Mouse (Mus musculus) midbrain, embryonic 13.5 days (tissue): ENCODE measurements around the gene Tmem132c. TPM values are rescaled to one million over a fixed set of nuclear protein-coding genes. Genes with fewer than 3 reads are reported as not detected.

Experiments used
- ATAC-seq: fragments of 200-750 bp; cut with Nextera tagmentation; 2 replicates; pipeline ENCODE4 v1.8.0; 2017; ENCODE audit warnings: mild to moderate bottlenecking, moderate TSS enrichment, moderate library complexity
- H3K27ac ChIP-seq: fragments of 300-500 bp; sonication (generic); 2 replicates; pipeline ENCODE4 v1.5.1; 2015; ENCODE audit warnings: inconsistent platforms, mild to moderate bottlenecking, moderate library complexity
- H3K27me3 ChIP-seq: fragments of 300-500 bp; sonication (generic); 2 replicates; pipeline ENCODE4 v1.6.1; 2015; ENCODE audit warnings: mild to moderate bottlenecking, inconsistent platforms
- H3K36me3 ChIP-seq: fragments of 300-500 bp; sonication (generic); 2 replicates; pipeline ENCODE4 v1.6.1; 2015; ENCODE audit warnings: mild to moderate bottlenecking, inconsistent platforms
- H3K4me1 ChIP-seq: fragments of 300-500 bp; sonication (generic); replicated peaks from 2 replicates; pipeline ENCODE4 v1.6.1; 2015; ENCODE audit warnings: inconsistent platforms
- H3K4me2 ChIP-seq: fragments of 300-500 bp; sonication (generic); replicated peaks from 2 replicates; pipeline ENCODE4 v1.6.1; 2015; ENCODE audit warnings: moderate library complexity, mild to moderate bottlenecking, inconsistent platforms
- H3K4me3 ChIP-seq: fragments of 300-500 bp; sonication (generic); replicated peaks from 2 replicates; pipeline ENCODE4 v1.5.1; 2015; ENCODE audit warnings: mild to moderate bottlenecking, inconsistent platforms
- H3K9ac ChIP-seq: fragments of 300-500 bp; sonication (generic); replicated peaks from 2 replicates; pipeline ENCODE4 v1.6.1; 2015; ENCODE audit warnings: mild to moderate bottlenecking, inconsistent platforms
- H3K9me3 ChIP-seq: fragments of 300-500 bp; sonication (generic); 2 replicates; pipeline ENCODE4 v1.6.1; 2016; ENCODE audit warnings: mild to moderate bottlenecking, inconsistent platforms
- WGBS: fragments of 180-500 bp; shearing (Covaris S2); methylation state at CpG from one replicate; pipeline ENCODE4 v1.1.7; 2015; 5-methylcytosine and 5-hydroxymethylcytosine counted together
- polyA plus RNA-seq: library from polyadenylated mRNA; unstranded; fragments of >200 nt; fragmentation: Nextera tagmentation; extraction: Ambion mirVana; gene quantifications from 2 replicates; pipeline ENCODE4 v1.2.1, GENCODE M21; 2015

Tmem132c gene
- polyA plus RNA-seq, 1 experiment from 2014 or later, result 11.2 TPM

DNA sequence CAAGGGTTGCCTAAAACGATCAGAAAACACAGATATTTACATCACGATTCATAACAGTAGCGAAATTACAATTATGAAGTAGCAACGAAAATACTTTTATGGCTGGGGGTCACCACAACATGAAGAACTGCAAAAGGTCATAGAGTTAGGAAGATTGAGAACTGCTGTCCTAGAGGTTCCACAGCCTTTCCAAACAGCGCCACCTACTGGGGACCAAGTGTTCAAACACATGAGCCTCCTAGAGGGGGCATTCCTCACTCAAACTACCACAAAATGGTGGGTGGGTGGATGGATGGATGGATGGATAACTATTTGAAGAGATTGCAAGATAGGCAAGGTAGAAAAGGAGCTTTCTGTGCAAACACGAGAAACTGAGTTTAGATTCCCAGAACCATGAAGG, 270.0 kb downstream of the Tmem132c start:
- Histone ChIP-seq H3K36me3 (no peaks in the 10 kb centered on the region), H3K4me2 (no peak overlapping the region), H3K4me1 (no peaks in the 10 kb centered on the region), H3K9ac (no peak overlapping the region), H3K27ac (no peak overlapping the region), H3K4me3 (no peak overlapping the region), H3K9me3 (no peaks in the 10 kb centered on the region), H3K27me3 (no peaks in the 10 kb centered on the region)
- 92% methylated on average over 6 of the region's 6 CpGs for WGBS
- ATAC-seq, result no peak

GRCm38 (mm10) chr5:127515960-127516359, 274.4 kb downstream of the Tmem132c start:
- Histone ChIP-seq H3K27me3 (no peaks in the 10 kb centered on the region), H3K4me3 (no peak overlapping the region), H3K9ac (no peak overlapping the region), H3K9me3 (no peaks in the 10 kb centered on the region), H3K4me1 (peaks cover 6% of the 10 kb centered on the region), H3K36me3 (no peaks in the 10 kb centered on the region), H3K4me2 (no peak overlapping the region), H3K27ac (no peak overlapping the region)
- 91% methylated on average over 9 of the region's 9 CpGs for WGBS
- ATAC-seq, result no peak

DNA sequence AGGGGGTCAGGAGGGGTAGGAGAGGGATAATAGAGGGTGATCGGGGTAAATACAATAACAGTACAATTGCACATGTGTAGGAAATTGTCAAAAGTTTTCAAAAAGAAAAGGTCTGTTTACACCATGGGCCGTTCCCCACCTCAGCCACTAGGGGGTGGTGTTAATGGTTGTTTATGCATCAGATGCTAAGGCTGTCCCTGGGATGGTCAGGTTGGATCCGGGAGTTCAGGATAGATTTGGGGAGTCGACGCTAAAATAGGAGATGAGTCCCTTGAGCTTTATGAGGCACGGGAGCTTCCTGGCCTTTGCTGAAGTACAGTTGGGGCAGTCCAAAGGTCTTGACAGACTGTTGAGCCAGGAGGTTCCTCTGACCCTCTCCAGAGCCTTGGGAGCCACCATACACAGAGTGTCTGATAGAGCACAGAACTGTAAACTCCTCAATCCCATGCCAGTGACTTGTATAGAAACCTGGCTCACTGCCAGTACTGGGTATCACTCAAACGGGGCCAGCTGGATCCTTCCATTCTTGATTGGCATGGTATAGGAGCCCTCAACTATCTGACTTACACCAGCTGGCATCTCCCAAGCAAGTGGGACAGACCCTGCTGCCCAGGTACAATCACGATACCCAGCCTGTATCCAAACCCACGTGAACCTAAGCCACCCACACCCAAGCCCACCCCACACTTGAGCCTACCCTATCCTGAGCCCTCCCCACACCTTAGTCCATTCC, 281.3 kb downstream of the Tmem132c start:
- Histone ChIP-seq H3K36me3 (no peaks in the 10 kb centered on the region), H3K27me3 (no peaks in the 10 kb centered on the region), H3K27ac (no peak overlapping the region), H3K4me1 (peaks cover 15% of the 10 kb centered on the region), H3K9ac (no peak overlapping the region), H3K4me2 (no peak overlapping the region), H3K9me3 (no peaks in the 10 kb centered on the region), H3K4me3 (no peak overlapping the region)
- 72% methylated on average over 9 of the region's 9 CpGs for WGBS
- peak; percentile 55; the same call in 1 of the 2 replicates for ATAC-seq

DNA sequence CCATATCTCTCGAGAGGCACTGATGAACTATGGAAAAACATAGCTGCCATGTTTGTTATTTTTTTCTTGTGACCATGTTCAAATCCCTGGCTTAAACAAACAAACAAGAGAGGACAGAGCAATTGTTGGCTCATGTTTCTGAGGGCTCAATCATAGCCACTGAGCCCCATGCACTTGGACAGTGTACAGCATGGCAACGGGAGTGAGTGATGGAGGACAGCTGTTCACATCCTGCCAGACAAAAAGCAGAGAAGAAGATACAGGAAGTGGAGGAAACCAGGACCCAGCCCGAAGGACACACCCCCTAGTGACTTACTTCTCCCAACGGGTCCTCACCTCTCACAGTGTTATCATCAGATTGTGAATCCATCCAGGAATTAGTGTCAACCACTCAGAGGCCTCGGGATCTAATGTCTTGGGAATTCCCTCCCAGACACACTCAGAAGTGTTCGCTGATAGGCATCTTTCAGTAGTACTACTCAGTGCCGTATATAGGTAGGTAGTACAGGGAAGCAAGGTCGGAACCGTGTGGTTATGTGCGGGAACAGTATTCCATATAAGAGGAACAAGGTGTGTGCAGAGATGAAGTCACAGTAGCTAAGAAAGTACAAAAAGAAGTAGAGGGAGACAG, 285.9 kb downstream of the Tmem132c start:
- H3K4me1 ChIP-seq, result peaks cover 3% of the 10 kb centered on the region; the same call in 1 of the 2 replicates
- ATAC-seq, result no peak
- H3K36me3 ChIP-seq, result no peaks in the 10 kb centered on the region
- H3K27ac ChIP-seq, result no peak overlapping the region
- 89% methylated on average over 10 of the region's 10 CpGs for WGBS
- no peak overlapping the region for H3K4me2 ChIP-seq
- no peak overlapping the region for H3K4me3 ChIP-seq
- no peaks in the 10 kb centered on the region for H3K27me3 ChIP-seq
- H3K9me3 ChIP-seq, result no peaks in the 10 kb centered on the region
- no peak overlapping the region for H3K9ac ChIP-seq

DNA sequence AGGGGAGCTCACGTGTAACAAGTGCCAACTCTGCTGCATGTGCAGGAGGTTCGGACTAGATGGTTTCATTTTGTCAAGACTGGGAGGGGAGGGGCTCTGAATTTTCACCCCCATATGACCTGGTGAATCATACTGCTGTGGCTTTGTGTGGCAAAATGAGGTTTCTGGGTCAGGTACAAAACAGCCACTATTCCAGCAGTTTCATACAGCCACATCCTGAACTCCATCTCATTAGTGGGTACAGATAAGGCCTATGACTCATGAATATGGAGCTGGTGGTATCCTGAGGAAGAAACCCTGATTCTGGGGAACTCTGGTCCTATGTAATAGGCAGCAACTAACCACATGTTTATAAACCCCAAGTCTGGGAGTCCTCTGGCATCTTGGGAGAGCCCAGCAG, 295.9 kb downstream of the Tmem132c start:
- no peak for ATAC-seq
- H3K4me2 ChIP-seq, result no peak overlapping the region
- H3K9ac ChIP-seq, result no peak overlapping the region
- H3K36me3 ChIP-seq, result no peaks in the 10 kb centered on the region
- WGBS, result 89% methylated on average over 2 of the region's 2 CpGs
- no peaks in the 10 kb centered on the region for H3K27me3 ChIP-seq
- no peaks in the 10 kb centered on the region for H3K9me3 ChIP-seq
- no peak overlapping the region for H3K4me3 ChIP-seq
- H3K4me1 ChIP-seq, result no peaks in the 10 kb centered on the region
- H3K27ac ChIP-seq, result no peak overlapping the region

GRCm38 (mm10) chr5:127546585-127546991, 305.0 kb downstream of the Tmem132c start:
- H3K27me3 ChIP-seq, result no peaks in the 10 kb centered on the region
- 90% methylated on average over 5 of the region's 5 CpGs for WGBS
- no peaks in the 10 kb centered on the region for H3K36me3 ChIP-seq
- no peak for ATAC-seq
- no peak overlapping the region for H3K27ac ChIP-seq
- H3K9ac ChIP-seq, result no peak overlapping the region
- no peak overlapping the region for H3K4me3 ChIP-seq
- no peak overlapping the region for H3K4me2 ChIP-seq
- no peaks in the 10 kb centered on the region for H3K9me3 ChIP-seq
- no peaks in the 10 kb centered on the region for H3K4me1 ChIP-seq

- H3K27me3 ChIP-seq, result no peaks in the 10 kb centered on the region
- H3K36me3 ChIP-seq, result no peaks in the 10 kb centered on the region
- no peaks in the 10 kb centered on the region for H3K9me3 ChIP-seq
- whole genome bisulfite sequencing, result 79% methylated on average over 2 of the region's 2 CpGs
- ATAC-seq, result no peak
- no peak overlapping the region for H3K4me3 ChIP-seq
- no peak overlapping the region for H3K27ac ChIP-seq
- H3K4me2 ChIP-seq, result no peak overlapping the region
- no peak overlapping the region for H3K9ac ChIP-seq
- H3K4me1 ChIP-seq, result no peaks in the 10 kb centered on the region
Observed at GRCm38 (mm10) chr5:127548136-127548535, 306.5 kb downstream of the Tmem132c start.

- Histone ChIP-seq H3K9me3 (no peaks in the 10 kb centered on the region), H3K4me3 (no peak overlapping the region), H3K4me1 (no peaks in the 10 kb centered on the region), H3K4me2 (no peak overlapping the region), H3K27me3 (no peaks in the 10 kb centered on the region), H3K36me3 (no peaks in the 10 kb centered on the region; the same call in 1 of the 2 replicates), H3K9ac (no peak overlapping the region), H3K27ac (no peak overlapping the region)
- 89% methylated on average over 3 of the region's 3 CpGs for WGBS
- no peak for ATAC-seq
Observed at GRCm38 (mm10) chr5:127561086-127561485, 319.5 kb downstream of the Tmem132c start.

GRCm38 (mm10) chr5:127567165-127567741, 325.6 kb downstream of the Tmem132c start:
- 14% methylated on average over 6 of the region's 6 CpGs for WGBS
- no peak overlapping the region for H3K9ac ChIP-seq
- H3K4me3 ChIP-seq, result no peak overlapping the region
- H3K27me3 ChIP-seq, result no peaks in the 10 kb centered on the region
- H3K36me3 ChIP-seq, result no peaks in the 10 kb centered on the region
- peaks cover 17% of the 10 kb centered on the region for H3K4me1 ChIP-seq
- no peak for ATAC-seq
- H3K4me2 ChIP-seq, result no peak overlapping the region
- no peaks in the 10 kb centered on the region for H3K9me3 ChIP-seq
- H3K27ac ChIP-seq, result peak overlapping the region; percentile 14; the same call in 1 of the 2 replicates

DNA sequence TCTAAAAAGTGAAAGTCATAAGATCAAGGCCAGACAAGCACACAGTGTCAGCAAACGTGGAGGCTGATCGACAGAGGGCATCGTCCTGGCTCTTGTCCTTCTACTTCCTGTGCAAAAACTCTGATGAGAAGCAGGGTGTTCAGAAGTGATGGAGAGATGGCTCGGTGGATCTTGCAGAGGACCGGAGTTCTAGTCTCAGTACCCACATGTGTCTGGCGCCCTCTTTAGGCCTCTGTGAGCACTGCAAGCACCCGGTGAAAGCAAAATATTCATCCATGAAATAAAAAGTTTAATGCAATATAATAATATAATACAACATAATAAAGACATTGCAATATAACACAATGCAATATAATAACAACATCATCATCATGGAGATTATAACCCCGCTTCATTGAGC, 335.8 kb downstream of the Tmem132c start:
- H3K4me1 ChIP-seq, result no peaks in the 10 kb centered on the region
- WGBS, result 60% methylated on average over 8 of the region's 8 CpGs
- no peak overlapping the region for H3K9ac ChIP-seq
- H3K4me3 ChIP-seq, result no peak overlapping the region
- H3K36me3 ChIP-seq, result no peaks in the 10 kb centered on the region
- H3K4me2 ChIP-seq, result no peak overlapping the region
- H3K27me3 ChIP-seq, result 0 out of 2 replicates have a peak, but pooled peaks cover 3% of the 10 kb centered on the region
- no peaks in the 10 kb centered on the region for H3K9me3 ChIP-seq
- no peak overlapping the region for H3K27ac ChIP-seq
- ATAC-seq, result no peak

DNA sequence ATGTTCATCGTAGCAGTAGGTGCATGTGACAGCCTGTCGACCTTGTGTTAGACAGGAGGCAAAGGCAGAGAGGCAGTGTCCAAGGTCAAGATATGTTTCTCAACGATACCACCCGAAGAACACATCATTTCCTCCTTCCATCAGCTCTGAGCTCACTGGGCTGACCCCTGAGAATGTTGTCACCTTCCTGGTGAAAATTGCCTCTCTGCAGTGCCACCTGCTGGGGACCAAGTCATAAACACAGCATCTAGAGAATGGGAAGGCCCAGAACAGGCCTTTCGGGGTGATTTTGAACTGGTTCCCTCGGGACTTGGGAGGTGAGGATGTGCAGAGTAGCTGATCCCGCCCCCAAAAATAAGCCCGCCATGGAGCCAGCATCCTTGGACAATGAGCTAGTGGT, 342.1 kb downstream of the Tmem132c start:
- Histone ChIP-seq H3K36me3 (no peaks in the 10 kb centered on the region), H3K27ac (no peak overlapping the region), H3K4me3 (no peak overlapping the region), H3K27me3 (0 out of 2 replicates have a peak, but pooled peaks cover 3% of the 10 kb centered on the region), H3K4me1 (no peaks in the 10 kb centered on the region), H3K9me3 (no peaks in the 10 kb centered on the region), H3K4me2 (no peak overlapping the region), H3K9ac (no peak overlapping the region)
- no peak for ATAC-seq
- WGBS, result 90% methylated on average over 8 of the region's 8 CpGs

- Histone ChIP-seq H3K9ac (no peak overlapping the region), H3K36me3 (peaks cover 13% of the 10 kb centered on the region), H3K4me3 (no peak overlapping the region), H3K4me2 (no peak overlapping the region), H3K27ac (no peak overlapping the region), H3K4me1 (no peaks in the 10 kb centered on the region), H3K9me3 (no peaks in the 10 kb centered on the region), H3K27me3 (no peaks in the 10 kb centered on the region)
- ATAC-seq, result no peak
- WGBS, result 76% methylated on average over 6 of the region's 6 CpGs
Observed at GRCm38 (mm10) chr5:127587854-127588253, 346.2 kb downstream of the Tmem132c start.
